Mouse (Mus musculus) cerebellum, adult 9-11 months (tissue): ENCODE measurements around the gene Adam23.

Source experiments
- DNase-seq: peaks from one replicate; pipeline ENCODE4 v3.0.0; 2022

Gene Adam23

GRCm38 (mm10) chr1:63484646-63485045, 39.0 kb downstream of the Adam23 start:
- DNase-seq: no peak

GRCm38 (mm10) chr1:63486646-63487045, 41.0 kb downstream of the Adam23 start:
- no peak for DNase-seq

- no peak for DNase-seq
These were observed 45.3 kb downstream of the Adam23 start for GRCm38 (mm10) chr1:63491001-63491400.

- no peak for DNase-seq
These were observed 47.6 kb downstream of the Adam23 start for GRCm38 (mm10) chr1:63493325-63493724.

GRCm38 (mm10) chr1:63507386-63507785, 61.7 kb downstream of the Adam23 start:
- DNase-seq: no peak

- no peak for DNase-seq
These were observed 63.1 kb downstream of the Adam23 start for GRCm38 (mm10) chr1:63508801-63509200.

- no peak for DNase-seq
These were observed 65.7 kb downstream of the Adam23 start for GRCm38 (mm10) chr1:63511416-63511815.

- DNase-seq: peak; percentile 43
These were observed 72.1 kb downstream of the Adam23 start for GRCm38 (mm10) chr1:63517800-63518199.

- DNase-seq: no peak
These were observed 73.1 kb downstream of the Adam23 start for GRCm38 (mm10) chr1:63518814-63519213.

GRCm38 (mm10) chr1:63529901-63530300, 84.2 kb downstream of the Adam23 start:
- DNase-seq: no peak

- no peak for DNase-seq
These were observed 88.7 kb downstream of the Adam23 start for GRCm38 (mm10) chr1:63534271-63534827.

- no peak for DNase-seq
These were observed 94.4 kb downstream of the Adam23 start for GRCm38 (mm10) chr1:63539884-63540613.

- DNase-seq: no peak
These were observed 98.4 kb downstream of the Adam23 start for GRCm38 (mm10) chr1:63544122-63544521.

GRCm38 (mm10) chr1:63553039-63553438, 107.3 kb downstream of the Adam23 start:
- no peak for DNase-seq

- DNase-seq: peak; percentile 20
These were observed 116.3 kb downstream of the Adam23 start for GRCm38 (mm10) chr1:63561772-63562520.

- DNase-seq: no peak
These were observed 118.2 kb downstream of the Adam23 start for GRCm38 (mm10) chr1:63563928-63564327.

GRCm38 (mm10) chr1:63566501-63566900, 120.8 kb downstream of the Adam23 start:
- peak; percentile 70 for DNase-seq

- DNase-seq: no peak
These were observed 121.3 kb downstream of the Adam23 start for GRCm38 (mm10) chr1:63567031-63567430.

GRCm38 (mm10) chr1:63572229-63572628, 126.5 kb downstream of the Adam23 start:
- peak; percentile 73 for DNase-seq

- DNase-seq: no peak
These were observed 127.7 kb downstream of the Adam23 start for GRCm38 (mm10) chr1:63573432-63573831.

- DNase-seq: no peak
These were observed 128.3 kb downstream of the Adam23 start for GRCm38 (mm10) chr1:63573864-63574611.

GRCm38 (mm10) chr1:63576803-63577202, 131.1 kb downstream of the Adam23 start:
- no peak for DNase-seq

GRCm38 (mm10) chr1:63579153-63579552, 133.5 kb downstream of the Adam23 start:
- no peak for DNase-seq
